Mouse (Mus musculus) heart, embryonic 10.5 days (tissue): ENCODE measurements around the gene Cttnbp2nl. TPM values are rescaled to one million over a fixed set of nuclear protein-coding genes. Genes with fewer than 3 reads are reported as not detected.
A peak's percentile ranks its signal among the peaks of the same experiment; 100 is the strongest.

Source experiments
- DNase-seq: peaks from one replicate; pipeline ENCODE4 v3.0.0-alpha.2; 2017; ENCODE audit warnings: low spot score
- H3K27ac ChIP-seq: fragments of 300-500 bp; sonication (generic); 2 replicates; pipeline ENCODE4 v1.5.1; 2016; ENCODE audit warnings: mild to moderate bottlenecking
- H3K27me3 ChIP-seq: fragments of 300-500 bp; sonication (generic); 2 replicates; pipeline ENCODE4 v1.6.1; 2016; ENCODE audit warnings: mild to moderate bottlenecking; ENCODE audit not compliant: poor library complexity, insufficient read depth, severe bottlenecking
- H3K36me3 ChIP-seq: fragments of 300-500 bp; sonication (generic); 2 replicates; pipeline ENCODE4 v1.6.1; 2016; ENCODE audit warnings: mild to moderate bottlenecking, moderate library complexity
- H3K4me1 ChIP-seq: fragments of 300-500 bp; sonication (generic); 2 replicates; pipeline ENCODE4 v1.6.1; 2016; ENCODE audit warnings: mild to moderate bottlenecking
- H3K4me3 ChIP-seq: fragments of 300-500 bp; sonication (generic); 2 replicates; pipeline ENCODE4 v1.5.1; 2016; ENCODE audit warnings: mild to moderate bottlenecking, moderate library complexity
- H3K9me3 ChIP-seq: fragments of 300-500 bp; sonication (generic); 2 replicates; pipeline ENCODE4 v1.6.1; 2016; ENCODE audit warnings: mild to moderate bottlenecking, moderate library complexity
- WGBS: fragments of 180-500 bp; shearing (Covaris S2); methylation state at CpG from one replicate; pipeline ENCODE4 v1.1.7; 2016; 5-methylcytosine and 5-hydroxymethylcytosine counted together
- polyA plus RNA-seq: library from polyadenylated mRNA; unstranded; fragments of >200 nt; fragmentation: Nextera tagmentation; extraction: Ambion mirVana; gene quantifications from 2 replicates; pipeline ENCODE4 v1.2.1, GENCODE M21; 2016

The Cttnbp2nl gene
- polyA plus RNA-seq, 1 experiment from 2014 or later = 35.9 TPM

GRCm38 (mm10) chr3:105005011-105005410 is 47.9 kb downstream of the Cttnbp2nl start:
- Histone ChIP-seq H3K4me3 (no peak overlapping the region), H3K9me3 (no peaks in the 10 kb centered on the region), H3K27ac (no peak overlapping the region), H3K27me3 (no peaks in the 10 kb centered on the region), H3K4me1 (peaks cover 24% of the 10 kb centered on the region), H3K36me3 (peaks cover 78% of the 10 kb centered on the region)
- 91% methylated on average over 10 of the region's 10 CpGs for WGBS
- DNase-seq = peak; percentile 70

DNA sequence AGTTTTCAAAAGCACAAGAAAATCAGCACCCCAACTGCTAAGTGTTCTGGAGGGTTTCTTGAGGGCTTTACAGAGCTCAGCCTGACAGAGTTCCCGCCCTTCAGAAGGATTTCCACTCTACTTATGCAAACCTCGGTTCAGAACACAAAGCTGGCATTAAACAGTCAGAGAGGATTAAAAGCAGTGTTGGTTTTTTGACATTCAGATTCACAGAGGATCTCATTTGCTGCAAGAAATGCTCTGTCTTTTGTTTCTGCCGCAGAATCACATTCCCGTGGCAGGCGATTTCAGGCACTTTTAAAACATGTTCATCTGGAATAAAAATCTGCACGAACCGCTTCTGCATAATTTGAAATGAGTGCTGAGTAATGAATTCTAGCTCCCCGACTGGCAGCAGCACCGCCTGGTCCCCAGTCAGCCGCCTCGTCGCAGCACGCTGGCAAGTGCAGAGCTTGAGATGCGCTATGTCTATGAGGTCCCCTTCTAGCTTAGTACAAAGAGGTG is 48.9 kb downstream of the Cttnbp2nl start:
- H3K4me3 ChIP-seq = no peak overlapping the region
- WGBS = 92% methylated on average over 14 of the region's 14 CpGs
- peaks cover 34% of the 10 kb centered on the region for H3K4me1 ChIP-seq
- no peaks in the 10 kb centered on the region for H3K27me3 ChIP-seq
- no peak overlapping the region for H3K27ac ChIP-seq
- H3K9me3 ChIP-seq = no peaks in the 10 kb centered on the region
- DNase-seq = no peak
- H3K36me3 ChIP-seq = peaks cover 68% of the 10 kb centered on the region

GRCm38 (mm10) chr3:105001374-105001773 is 51.6 kb downstream of the Cttnbp2nl start:
- peaks cover 43% of the 10 kb centered on the region for H3K36me3 ChIP-seq
- H3K4me3 ChIP-seq = 0 out of 2 replicates have a peak overlapping the region, but pooled peaks have one; percentile 12
- no peaks in the 10 kb centered on the region for H3K9me3 ChIP-seq
- DNase-seq = peak; percentile 87
- H3K27ac ChIP-seq = peak overlapping the region; percentile 79
- H3K27me3 ChIP-seq = no peaks in the 10 kb centered on the region
- H3K4me1 ChIP-seq = peaks cover 59% of the 10 kb centered on the region
- WGBS = 8% methylated on average over 6 of the region's 6 CpGs

DNA sequence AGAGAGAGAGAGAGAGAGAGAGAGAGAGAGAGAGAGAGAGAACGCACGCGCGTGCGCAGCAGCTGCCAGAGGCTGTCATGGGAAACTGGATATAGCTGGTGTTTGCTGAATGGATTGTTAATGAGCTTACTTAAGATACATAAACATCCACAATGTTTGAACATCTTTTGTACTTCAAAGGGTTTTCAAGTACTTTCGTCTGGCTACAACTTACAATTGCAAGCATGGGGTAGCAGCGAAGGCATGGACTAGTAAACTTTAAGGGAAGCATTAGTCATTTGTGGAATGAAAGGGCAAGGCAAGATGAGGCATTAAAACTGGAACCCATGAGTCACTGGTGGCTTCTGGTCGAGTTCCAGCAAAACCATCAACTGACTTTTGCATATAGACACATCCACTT is 52.4 kb downstream of the Cttnbp2nl start:
- peak; percentile 46 for DNase-seq

DNA sequence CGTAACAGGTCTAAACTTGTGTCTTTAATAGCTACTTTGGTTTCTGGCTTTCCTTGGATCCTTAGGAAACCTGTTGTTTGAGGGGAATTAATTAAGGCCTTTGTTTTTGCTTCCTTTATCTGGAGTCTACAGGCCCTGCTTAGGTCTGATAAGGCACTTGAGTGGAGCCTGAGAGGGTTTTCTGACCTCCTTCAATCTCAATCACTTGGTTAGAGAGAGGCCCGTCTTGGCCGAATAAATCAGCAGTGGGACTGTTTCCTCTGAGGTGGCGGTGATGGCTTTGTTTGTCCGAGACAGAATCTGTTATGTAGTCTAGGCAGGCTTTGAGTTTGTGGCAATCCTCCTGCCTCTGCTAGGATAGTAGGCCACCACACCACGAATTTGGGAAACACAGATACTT is 55.4 kb downstream of the Cttnbp2nl start:
- Histone ChIP-seq H3K4me1 (peaks cover 90% of the 10 kb centered on the region), H3K27ac (peak overlapping the region; percentile 75), H3K4me3 (peak overlapping the region; percentile 25; the same call in 1 of the 2 replicates), H3K36me3 (0 out of 2 replicates have a peak, but pooled peaks cover 5% of the 10 kb centered on the region), H3K9me3 (no peaks in the 10 kb centered on the region), H3K27me3 (no peaks in the 10 kb centered on the region)
- peak; percentile 77 for DNase-seq
- 11% methylated on average over 6 of the region's 6 CpGs for WGBS

More for the DNA sequence above, 52.4 kb downstream of the Cttnbp2nl start:
- Histone ChIP-seq H3K27ac (peak overlapping the region; percentile 79; the same call in 1 of the 2 replicates), H3K9me3 (no peaks in the 10 kb centered on the region), H3K36me3 (peaks cover 34% of the 10 kb centered on the region), H3K4me3 (no peak overlapping the region), H3K4me1 (peaks cover 67% of the 10 kb centered on the region), H3K27me3 (no peaks in the 10 kb centered on the region)
- WGBS = 85% methylated on average over 8 of the region's 8 CpGs

- no peaks in the 10 kb centered on the region for H3K27me3 ChIP-seq
- no peak overlapping the region for H3K27ac ChIP-seq
- DNase-seq = peak; percentile 58
- no peaks in the 10 kb centered on the region for H3K9me3 ChIP-seq
- no peaks in the 10 kb centered on the region for H3K36me3 ChIP-seq
- H3K4me1 ChIP-seq = peaks cover 73% of the 10 kb centered on the region
- no peak overlapping the region for H3K4me3 ChIP-seq
- 76% methylated on average over 7 of the region's 7 CpGs for WGBS
Observed at GRCm38 (mm10) chr3:104995707-104996106, 57.2 kb downstream of the Cttnbp2nl start.

DNA sequence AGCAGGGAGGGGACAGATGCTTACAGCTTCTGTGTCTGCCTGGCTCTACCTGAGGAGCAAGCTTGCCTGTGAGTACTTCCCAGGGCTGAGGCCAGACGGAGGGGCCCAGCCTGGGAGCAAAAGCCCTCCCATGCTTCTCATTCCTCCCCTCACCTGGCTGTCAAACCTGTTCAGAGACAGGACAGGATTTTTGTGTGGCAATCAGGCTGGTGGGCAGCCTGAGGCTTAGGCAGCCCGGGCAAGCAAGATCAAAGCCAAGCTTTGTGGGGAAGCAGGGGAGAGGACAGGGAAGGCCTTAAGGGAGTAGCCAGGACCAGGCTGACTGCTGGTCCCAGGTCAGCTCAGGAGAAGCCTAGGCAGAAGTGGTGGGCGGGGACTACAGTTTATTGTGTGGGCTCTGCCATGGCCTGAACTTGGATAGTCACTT is 58.5 kb downstream of the Cttnbp2nl start:
- Histone ChIP-seq H3K27me3 (no peaks in the 10 kb centered on the region), H3K27ac (peak overlapping the region; percentile 69), H3K4me3 (no peak overlapping the region), H3K4me1 (peaks cover 60% of the 10 kb centered on the region), H3K9me3 (no peaks in the 10 kb centered on the region), H3K36me3 (no peaks in the 10 kb centered on the region)
- peak; percentile 75 for DNase-seq
- WGBS = 43% methylated on average over 3 of the region's 3 CpGs

- H3K9me3 ChIP-seq = no peaks in the 10 kb centered on the region
- H3K27ac ChIP-seq = peak overlapping the region; percentile 69
- 35% methylated on average over 4 of the region's 4 CpGs for WGBS
- DNase-seq = peak; percentile 79
- H3K4me3 ChIP-seq = no peak overlapping the region
- peaks cover 54% of the 10 kb centered on the region for H3K4me1 ChIP-seq
- H3K27me3 ChIP-seq = no peaks in the 10 kb centered on the region
- H3K36me3 ChIP-seq = no peaks in the 10 kb centered on the region
Observed at GRCm38 (mm10) chr3:104993800-104994199, 59.1 kb downstream of the Cttnbp2nl start.

- Histone ChIP-seq H3K36me3 (no peaks in the 10 kb centered on the region), H3K4me1 (peaks cover 44% of the 10 kb centered on the region), H3K4me3 (no peak overlapping the region), H3K27ac (peak overlapping the region; percentile 24), H3K27me3 (no peaks in the 10 kb centered on the region), H3K9me3 (no peaks in the 10 kb centered on the region)
- 12% methylated on average over 23 of the region's 23 CpGs for WGBS
- DNase-seq = peak; percentile 94
Observed at GRCm38 (mm10) chr3:104992709-104993388, 60.1 kb downstream of the Cttnbp2nl start.

DNA sequence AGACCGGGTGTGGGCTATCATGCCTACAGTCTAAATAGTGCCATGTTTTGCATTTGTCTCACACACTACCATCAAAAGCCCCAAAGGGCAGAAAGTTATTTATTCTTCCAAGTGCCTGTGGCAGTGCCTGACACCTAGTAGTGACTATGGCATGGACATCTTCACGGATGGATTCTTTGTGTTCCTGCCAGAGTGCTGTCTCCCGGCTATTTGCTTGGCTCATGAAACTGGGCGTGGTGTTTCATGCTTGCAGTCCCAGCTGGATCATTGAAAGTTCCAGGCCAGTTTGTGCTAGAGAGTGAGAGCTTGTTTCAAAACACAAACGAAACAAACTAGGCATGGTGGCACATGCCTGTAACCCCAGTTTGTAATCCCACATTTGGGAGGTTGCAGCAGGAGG is 61.2 kb downstream of the Cttnbp2nl start:
- Histone ChIP-seq H3K4me3 (no peak overlapping the region), H3K4me1 (peaks cover 33% of the 10 kb centered on the region), H3K36me3 (no peaks in the 10 kb centered on the region), H3K27ac (no peak overlapping the region), H3K27me3 (no peaks in the 10 kb centered on the region), H3K9me3 (no peaks in the 10 kb centered on the region)
- peak; percentile 63 for DNase-seq
- 77% methylated on average over 5 of the region's 5 CpGs for WGBS

DNA sequence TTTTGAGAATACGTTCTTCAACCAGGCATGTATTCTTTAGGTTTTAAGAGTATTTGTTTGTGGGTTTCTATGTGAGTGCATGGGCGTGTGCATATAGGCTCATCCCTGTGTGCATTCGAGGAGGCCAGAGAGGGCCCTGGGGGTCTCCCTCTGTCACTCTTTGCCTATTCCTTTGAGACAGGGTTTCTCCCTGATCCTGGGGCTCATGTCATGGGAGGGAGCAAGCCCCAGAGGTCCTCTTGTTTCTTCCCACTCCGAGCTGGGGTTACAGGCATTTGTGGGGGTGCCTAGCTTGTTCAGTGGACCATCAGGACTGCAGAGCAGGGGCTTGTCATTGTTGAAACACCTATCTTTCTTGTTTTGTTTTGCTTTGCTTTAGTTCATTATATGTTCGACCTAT is 65.1 kb downstream of the Cttnbp2nl start:
- Histone ChIP-seq H3K4me3 (no peak overlapping the region), H3K36me3 (no peaks in the 10 kb centered on the region), H3K27ac (no peak overlapping the region), H3K27me3 (no peaks in the 10 kb centered on the region), H3K9me3 (no peaks in the 10 kb centered on the region), H3K4me1 (peaks cover 2% of the 10 kb centered on the region; the same call in 1 of the 2 replicates)
- peak; percentile 68 for DNase-seq
- 74% methylated on average over 5 of the region's 5 CpGs for WGBS

GRCm38 (mm10) chr3:104979735-104980134 is 73.2 kb downstream of the Cttnbp2nl start:
- WGBS = 80% methylated on average over 5 of the region's 5 CpGs
- no peaks in the 10 kb centered on the region for H3K4me1 ChIP-seq
- no peaks in the 10 kb centered on the region for H3K9me3 ChIP-seq
- no peaks in the 10 kb centered on the region for H3K36me3 ChIP-seq
- no peak for DNase-seq
- H3K27me3 ChIP-seq = no peaks in the 10 kb centered on the region
- no peak overlapping the region for H3K4me3 ChIP-seq
- no peak overlapping the region for H3K27ac ChIP-seq

DNA sequence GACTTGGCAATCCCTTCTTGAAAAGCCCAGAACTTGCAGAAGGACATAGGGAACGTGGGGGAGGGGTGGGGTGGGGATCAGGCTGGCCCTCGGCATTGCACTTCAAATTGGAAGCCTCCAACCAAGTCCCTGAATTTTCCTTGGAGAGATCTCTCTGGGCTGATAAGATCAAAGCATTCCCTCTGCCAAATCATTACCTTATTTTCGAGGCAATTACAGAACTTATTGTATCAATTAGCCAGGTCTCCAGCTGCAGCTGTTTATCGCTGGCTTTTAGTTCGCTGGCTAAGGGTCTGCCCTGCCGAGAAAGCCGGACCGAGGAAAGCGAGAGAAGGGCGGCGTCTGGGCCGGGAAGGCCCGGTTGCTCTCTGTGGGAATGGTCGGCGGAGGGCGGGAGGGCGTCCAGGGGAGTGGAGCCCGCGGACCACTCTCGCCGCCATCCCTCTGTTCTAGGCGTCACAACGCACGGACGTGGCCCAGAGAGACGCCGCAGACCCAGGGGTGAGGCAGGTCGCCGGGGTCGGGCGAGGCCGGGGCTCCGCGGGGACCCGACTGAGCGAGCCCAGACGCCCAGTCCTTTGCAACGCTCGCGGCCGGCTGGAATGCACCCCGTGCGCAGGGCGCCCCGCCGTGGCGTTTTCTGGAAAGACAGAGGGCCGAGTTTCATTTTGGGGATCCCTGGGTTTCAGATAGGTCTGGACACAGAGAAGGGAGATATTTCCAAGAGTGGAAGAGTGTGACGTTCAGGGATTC is 85.2 kb downstream of the Cttnbp2nl start:
- Histone ChIP-seq H3K9me3 (no peaks in the 10 kb centered on the region), H3K4me3 (peak overlapping the region; percentile 67), H3K27ac (peak overlapping the region; percentile 89), H3K27me3 (peaks cover 36% of the 10 kb centered on the region), H3K4me1 (peaks cover 55% of the 10 kb centered on the region), H3K36me3 (no peaks in the 10 kb centered on the region)
- DNase-seq = peak; percentile 93
- 1% methylated on average over 49 of the region's 49 CpGs for whole genome bisulfite sequencing
